In the genomic region with DNA sequence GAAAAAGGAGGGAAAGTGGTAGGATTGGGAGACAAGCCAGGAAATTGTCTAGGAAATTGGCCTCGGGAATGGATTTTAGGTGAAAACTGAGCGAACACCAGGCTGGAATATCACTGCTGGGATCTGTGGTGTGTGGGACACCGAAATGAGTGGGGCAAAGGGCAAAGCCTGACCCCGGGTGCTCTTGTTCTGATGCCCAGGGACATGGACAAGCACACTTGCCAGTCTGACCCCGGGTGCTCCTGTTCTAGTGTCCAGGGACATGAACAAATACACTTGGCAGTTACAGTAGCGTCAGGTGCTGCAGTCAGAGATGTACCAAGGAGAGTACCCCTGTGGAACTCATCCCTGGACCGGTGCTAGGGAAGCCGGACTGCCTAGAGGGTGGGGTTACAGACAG, we compare ENCODE assay signal across 20 mouse cellular contexts.
DNase-seq lines count a peak whose midpoint lies in the region; ATAC-seq and TF ChIP-seq lines count a peak whose summit lies in the region.
"Had no signal": no experiment of that assay in that cellular context is flagged by ENCODE, and none has a peak within 500 bp of the region (broad histone marks: within the 10 kb centered on the region; RNA-seq: fewer than 3 reads in every experiment).

No protein-coding gene starts in this region.

- no peak for TF ChIP-seq EP300 in liver, postnatal 0 days (IDR thresholded peaks at IDR 0.05; ENCODE audit: low read depth)

- H3K9ac ChIP-seq in liver, postnatal 0 days (replicated peaks), result no peak overlapping the region
- H3K9ac ChIP-seq: embryonic facial prominence, embryonic 12.5 days; forebrain, embryonic 15.5 days; hindbrain, embryonic 12.5 days had no signal

- peak; percentile 29 for DNase-seq in adrenal gland, adult 2 months
- no peak for DNase-seq in adrenal gland, adult 18-20 months (ENCODE audit: low spot score in 2 of 2)
- peak; percentile 32 for DNase-seq in gastrocnemius, adult 2 months
- DNase-seq in gastrocnemius, postnatal 36 days, result no peak
- peak; percentile 68 for DNase-seq in kidney, adult 2 months
- no peak for DNase-seq in kidney, postnatal 14 days
- peak; percentile 25 for DNase-seq in liver, postnatal 0 days
- DNase-seq in liver, result no peak
- DNase-seq: B cell, adult 2 months; cerebellum, adult 11-12 months; cerebellum, adult 9-10 months; cerebellum, postnatal 25 days; gastrocnemius, postnatal 14 days; heart, postnatal 10 days; heart, postnatal 4 days had no signal

- no peak overlapping the region for H3K27ac ChIP-seq in gastrocnemius, adult 2 months
- no peak overlapping the region for H3K27ac ChIP-seq in kidney, adult 2 months (ENCODE audit: insufficient read depth, low read depth, low read length)
- no peak overlapping the region for H3K27ac ChIP-seq in liver, postnatal 0 days (ENCODE audit: low read depth)
- H3K27ac ChIP-seq: embryonic facial prominence, embryonic 12.5 days; forebrain, embryonic 15.5 days; hindbrain, embryonic 12.5 days had no signal

- H3K36me3 ChIP-seq in kidney, adult 2 months (ENCODE audit: control insufficient read depth, insufficient read depth, low read length), result no peaks in the 10 kb centered on the region
- H3K36me3 ChIP-seq in liver, postnatal 0 days (replicated peaks; ENCODE audit: insufficient read depth, low read length), result no peaks in the 10 kb centered on the region
- H3K36me3 ChIP-seq: embryonic facial prominence, embryonic 12.5 days; forebrain, embryonic 15.5 days; G1E; hindbrain, embryonic 12.5 days had no signal

- no peak for TF ChIP-seq CTCF in gastrocnemius, adult 2 months (IDR thresholded peaks at IDR 0.05)
- TF ChIP-seq CTCF in kidney, adult 2 months (conservative IDR thresholded peaks at IDR 0.05; ENCODE audit: insufficient read depth, insufficient read length, low read depth, low read length), result no peak
- TF ChIP-seq CTCF in liver, postnatal 0 days (IDR thresholded peaks at IDR 0.05; ENCODE audit: low read depth), result no peak

- H3K4me3 ChIP-seq in gastrocnemius, adult 2 months, result no peak overlapping the region
- H3K4me3 ChIP-seq in kidney, adult 2 months (ENCODE audit: insufficient read depth, low read depth, low read length), result no peak overlapping the region
- H3K4me3 ChIP-seq in liver, postnatal 0 days (ENCODE audit: low read depth, low read length), result no peak overlapping the region
- H3K4me3 ChIP-seq: embryonic facial prominence, embryonic 12.5 days; forebrain, embryonic 15.5 days; hindbrain, embryonic 12.5 days had no signal

- no peaks in the 10 kb centered on the region for H3K9me3 ChIP-seq in liver, postnatal 0 days (ENCODE audit: low read length)
- H3K9me3 ChIP-seq: embryonic facial prominence, embryonic 12.5 days; forebrain, embryonic 15.5 days; hindbrain, embryonic 12.5 days had no signal

- intact Hi-C loops in gastrocnemius, adult 2 months (cut with DNase I), result no loop called here
- intact Hi-C loops in gastrocnemius, postnatal 36 days (cut with DNase I), result no loop called here

- H3K27me3 ChIP-seq in kidney, adult 2 months (replicated peaks; ENCODE audit: control insufficient read depth, insufficient read depth, low read length), result no peaks in the 10 kb centered on the region
- no peaks in the 10 kb centered on the region for H3K27me3 ChIP-seq in liver, postnatal 0 days (ENCODE audit: insufficient read depth, low read length)
- H3K27me3 ChIP-seq: embryonic facial prominence, embryonic 12.5 days; forebrain, embryonic 15.5 days; hindbrain, embryonic 12.5 days had no signal

- ATAC-seq in liver, postnatal 0 days, result peak; percentile 44
- ATAC-seq: forebrain, embryonic 15.5 days; hindbrain, embryonic 16.5 days had no signal

- H3K4me2 ChIP-seq in liver, postnatal 0 days (ENCODE audit: low read depth, low read length), result no peak overlapping the region
- H3K4me2 ChIP-seq: embryonic facial prominence, embryonic 12.5 days; forebrain, embryonic 15.5 days; hindbrain, embryonic 12.5 days had no signal

- H3K4me1 ChIP-seq in kidney, adult 2 months (ENCODE audit: control insufficient read depth, insufficient read depth, low read length), result peaks cover 19% of the 10 kb centered on the region
- peaks cover 10% of the 10 kb centered on the region for H3K4me1 ChIP-seq in liver, postnatal 0 days (ENCODE audit: insufficient read depth)
- H3K4me1 ChIP-seq: embryonic facial prominence, embryonic 12.5 days; forebrain, embryonic 15.5 days; hindbrain, embryonic 12.5 days had no signal

- TF ChIP-seq POLR2A in kidney, adult 2 months (IDR thresholded peaks at IDR 0.05; ENCODE audit: low read depth, low read length), result no peak

- WGBS in kidney, adult 2 months, result 66% methylated on average over 8 of the region's 8 CpGs
- 73% methylated on average over 8 of the region's 8 CpGs for WGBS in liver, postnatal 0 days (ENCODE audit: insufficient replicate concordance)

Comparison
In these comparisons a context has a peak if more than half of its experiments do, and no peak if none do; other contexts are left out.
1. DNase-seq: peak in adrenal gland, adult 2 months (single experiment), gastrocnemius, adult 2 months (single experiment), kidney, adult 2 months (single experiment) and liver, postnatal 0 days (single experiment); none in adrenal gland, adult 18-20 months (0 of 2), gastrocnemius, postnatal 36 days (0 of 2), kidney, postnatal 14 days (single experiment) and liver (single experiment).